Mouse (Mus musculus): ENCODE data around the gene Gm28827. TPM values are rescaled to one million over a fixed set of nuclear protein-coding genes. Genes with fewer than 3 reads are reported as not detected.
"Not testable (repeated sequence)": the region's sequence is repeated elsewhere in the genome, so short reads cannot be mapped to it uniquely, and the experiment has no call there.

Gene Gm28827
- total RNA-seq (2022), result not detected

DNA sequence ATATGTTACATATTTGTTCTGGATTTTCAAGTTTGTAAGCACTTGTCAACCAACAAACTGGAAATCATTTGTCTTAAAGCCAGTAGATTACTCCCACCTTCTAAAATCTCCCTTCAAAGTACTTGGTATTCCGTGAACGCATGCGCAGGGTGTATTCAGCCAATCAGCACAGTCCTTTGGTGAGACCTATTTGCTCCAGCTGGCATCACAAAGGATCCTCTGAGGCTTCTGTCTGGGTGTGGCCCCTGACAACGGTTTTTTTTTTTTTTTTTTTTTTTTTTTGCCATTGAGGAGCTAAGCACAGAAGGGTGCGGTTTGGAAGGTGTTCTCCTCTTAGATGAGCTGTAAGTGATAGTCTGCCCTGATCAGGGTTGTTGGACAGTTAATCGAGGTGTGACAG is at the start of gene Gm28827:
Gene Gm28827 (plus strand): TSS at position 301 of the 400 bp plus-strand sequence.
- not testable (repeated sequence) for DNase-seq

All from adrenal gland, adult 8-10 months (tissue).